Mouse (Mus musculus): ENCODE measurements around the gene Prl4a1.
"Not testable (repeated sequence)": the region's sequence is repeated elsewhere in the genome, so short reads cannot be mapped to it uniquely, and the experiment has no call there.

The Prl4a1 gene

GRCm38 (mm10) chr13:28015912-28016311, at the start of gene Prl4a1:
Prl4a1 (plus strand) TSS chr13:28016212.
- DNase-seq (ENCODE audit: low spot score in 2 of 2): no peak

- no peak for DNase-seq (ENCODE audit: low spot score in 2 of 2)
Observed at GRCm38 (mm10) chr13:27972931-27973330, 43.1 kb upstream of the Prl4a1 start.

GRCm38 (mm10) chr13:27974281-27974680, 41.7 kb upstream of the Prl4a1 start:
- not testable (repeated sequence) for DNase-seq (ENCODE audit: low spot score in 2 of 2)

- DNase-seq (ENCODE audit: low spot score in 2 of 2): no peak
Observed at GRCm38 (mm10) chr13:27977646-27978045, 38.4 kb upstream of the Prl4a1 start.

GRCm38 (mm10) chr13:27996557-27996956, 19.5 kb upstream of the Prl4a1 start:
- not testable (repeated sequence) for DNase-seq (ENCODE audit: low spot score in 2 of 2)

- DNase-seq (ENCODE audit: low spot score in 2 of 2): no peak
Observed at GRCm38 (mm10) chr13:28029330-28029729, 13.3 kb downstream of the Prl4a1 start.

GRCm38 (mm10) chr13:28069315-28069714, 53.3 kb downstream of the Prl4a1 start:
- DNase-seq (ENCODE audit: low spot score in 2 of 2): no peak
